Mouse (Mus musculus) hindbrain, postnatal 0 days (tissue): Measurements from ENCODE around the gene Mrps6. TPM values are rescaled to one million over a fixed set of nuclear protein-coding genes. Genes with fewer than 3 reads are reported as not detected.
A peak's percentile ranks its signal among the peaks of the same experiment; 100 is the strongest.

ENCODE experiments used
- ATAC-seq: fragments of 200-750 bp; cut with Nextera tagmentation; 2 replicates; pipeline ENCODE4 v1.8.0; 2017; ENCODE audit warnings: mild to moderate bottlenecking, moderate TSS enrichment, moderate library complexity
- DNase-seq: peaks from one replicate; pipeline ENCODE4 v3.0.0-alpha.2; 2015; ENCODE audit warnings: low spot score
- H3K27ac ChIP-seq: fragments of 300-500 bp; sonication (generic); 2 replicates; pipeline ENCODE4 v1.5.1; 2014; ENCODE audit warnings: mild to moderate bottlenecking
- H3K27me3 ChIP-seq: fragments of 300-500 bp; sonication (generic); 2 replicates; pipeline ENCODE4 v1.6.1; 2014; ENCODE audit warnings: low read length, mixed read lengths; ENCODE audit not compliant: insufficient read depth
- H3K36me3 ChIP-seq: fragments of 300-500 bp; sonication (generic); 2 replicates; pipeline ENCODE4 v1.6.1; 2014; ENCODE audit warnings: low read length, mixed read lengths; ENCODE audit not compliant: insufficient read depth
- H3K4me1 ChIP-seq: fragments of 300-500 bp; sonication (generic); 2 replicates; pipeline ENCODE4 v1.6.1; 2014; ENCODE audit warnings: antibody characterized with exemption, low read length, mixed read lengths; ENCODE audit not compliant: insufficient read depth
- H3K4me2 ChIP-seq: fragments of 300-500 bp; sonication (generic); 2 replicates; pipeline ENCODE4 v1.6.1; 2014; ENCODE audit warnings: low read depth, mild to moderate bottlenecking, low read length, moderate library complexity, mixed read lengths
- H3K4me3 ChIP-seq: fragments of 300-500 bp; sonication (generic); 2 replicates; pipeline ENCODE4 v1.5.1; 2014; ENCODE audit warnings: low read length
- H3K9ac ChIP-seq: fragments of 300-500 bp; sonication (generic); replicated peaks from 2 replicates; pipeline ENCODE4 v1.6.1; 2014; ENCODE audit warnings: mild to moderate bottlenecking, low read length, moderate library complexity, mixed read lengths
- H3K9me3 ChIP-seq: fragments of 300-500 bp; sonication (generic); 2 replicates; pipeline ENCODE4 v1.6.1; 2016; ENCODE audit warnings: low read length, mixed read lengths
- CTCF ChIP-seq: IDR thresholded peaks from 2 replicates; pipeline ENCODE4 v1.5.1; 2016; ENCODE audit warnings: antibody characterized with exemption, control low read depth, low read depth
- WGBS: fragments of 180-500 bp; shearing (Covaris S2); extraction: QIAGEN DNeasy Blood & Tissue Kit; methylation state at CpG from one replicate; pipeline ENCODE4 v1.1.7; 2014; 5-methylcytosine and 5-hydroxymethylcytosine counted together
- polyA plus RNA-seq: library from polyadenylated mRNA; unstranded; fragments of >200 nt; fragmentation: Nextera tagmentation; extraction: Ambion mirVana; gene quantifications from 2 replicates; pipeline ENCODE4 v1.2.1, GENCODE M21; 2015
- total RNA-seq: library from RNA; depleted of rRNA; stranded (reverse); fragments of >200 nt; gene quantifications from 2 replicates; pipeline ENCODE4 v1.2.3, GENCODE M21; 2014

Gene Mrps6
- total and polyA plus RNA-seq, 2 experiments from 2014 or later: 33.2 to 181 TPM

DNA sequence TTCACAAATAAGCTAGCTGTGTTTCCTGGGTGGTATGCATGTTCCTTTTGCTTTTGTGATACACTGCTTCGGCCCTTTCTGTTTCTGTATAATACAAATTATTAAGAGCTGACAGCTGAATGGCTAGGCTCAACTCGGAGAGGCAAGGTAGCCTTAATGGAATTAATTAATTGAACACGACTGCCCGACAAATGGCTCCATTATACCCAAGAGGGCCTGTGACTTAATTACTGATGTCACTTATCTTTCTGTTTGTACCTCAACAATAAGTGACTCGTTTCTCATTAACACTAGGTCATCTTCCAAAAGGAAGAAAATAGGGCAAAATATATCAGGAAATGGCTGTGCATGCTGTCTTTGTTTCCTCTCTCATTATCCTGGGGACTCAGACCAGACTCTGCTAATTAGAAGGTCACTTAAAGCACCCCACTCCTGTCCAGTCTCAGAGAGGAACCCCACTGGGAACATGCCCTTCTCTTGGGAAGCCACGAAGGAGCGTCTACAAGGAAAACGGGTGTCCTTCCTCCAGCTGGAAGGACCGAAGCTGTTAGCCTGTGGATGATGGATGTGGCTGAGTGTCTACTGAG is 84.4 kb downstream of the Mrps6 start:
- Histone ChIP-seq H3K4me1 (peaks cover 17% of the 10 kb centered on the region), H3K9ac (no peak overlapping the region), H3K27me3 (no peaks in the 10 kb centered on the region), H3K4me2 (no peak overlapping the region), H3K4me3 (no peak overlapping the region), H3K27ac (no peak overlapping the region), H3K36me3 (no peaks in the 10 kb centered on the region), H3K9me3 (no peaks in the 10 kb centered on the region)
- DNase-seq (no peak), ATAC-seq (no peak)
- 49% methylated on average over 9 of the region's 9 CpGs for WGBS
- no peak for TF ChIP-seq CTCF

DNA sequence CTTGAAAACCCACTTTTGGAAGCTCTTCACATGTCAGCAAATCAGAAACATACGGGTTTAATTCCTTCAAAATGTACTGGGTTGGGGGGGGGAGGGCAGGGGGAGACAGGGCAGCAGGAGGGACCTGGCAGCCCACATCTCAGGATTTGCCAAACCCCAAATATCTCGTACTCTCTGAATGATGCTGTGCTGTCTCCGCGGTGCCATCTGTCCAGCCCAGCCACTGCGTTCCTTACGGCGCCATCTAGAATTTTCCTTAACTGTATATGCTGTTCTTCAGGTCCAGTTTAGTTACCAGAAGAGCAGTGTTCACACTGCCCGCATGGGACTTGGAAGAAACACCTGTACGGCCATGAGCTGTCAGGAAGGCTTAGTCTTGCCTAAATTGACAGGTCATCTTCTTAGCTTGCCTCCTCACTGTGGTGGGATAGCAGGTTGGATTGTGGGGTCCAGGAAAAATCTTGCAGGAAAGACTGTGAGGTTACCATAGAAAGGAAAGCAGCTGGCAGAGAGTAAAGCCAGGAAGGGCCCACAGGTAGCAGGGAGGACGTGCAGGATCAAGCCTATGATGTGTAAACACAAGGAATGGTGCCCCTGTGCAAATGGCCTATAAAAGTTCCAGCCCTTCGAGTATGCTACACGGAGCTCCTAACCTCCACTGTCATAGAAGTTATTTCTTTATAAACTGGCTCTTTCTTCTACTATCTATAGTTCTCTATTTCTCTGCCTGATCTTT is 89.7 kb downstream of the Mrps6 start:
- no peaks in the 10 kb centered on the region for H3K4me1 ChIP-seq

DNA sequence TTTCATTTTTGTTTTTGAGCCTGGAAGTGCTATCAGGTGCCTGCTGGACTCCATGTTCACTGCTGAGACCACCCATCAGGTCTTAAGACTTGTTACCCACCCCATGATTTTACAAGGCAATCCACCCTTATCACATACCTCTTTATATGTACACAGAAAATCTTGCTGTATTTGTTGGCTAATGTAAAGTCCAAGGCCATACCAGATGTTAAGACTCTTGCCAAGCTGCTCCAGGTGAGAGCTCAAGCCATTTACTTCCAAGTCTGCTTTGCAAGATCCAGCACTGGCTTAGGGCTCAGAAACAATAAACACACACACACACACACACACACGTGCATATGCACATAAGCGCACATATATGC is 90.3 kb downstream of the Mrps6 start:
- no peak for TF ChIP-seq CTCF
- ATAC-seq (no peak), DNase-seq (no peak)
- no peak overlapping the region for H3K9ac ChIP-seq
- H3K4me3 ChIP-seq: no peak overlapping the region
- H3K9me3 ChIP-seq: no peaks in the 10 kb centered on the region
- no peaks in the 10 kb centered on the region for H3K27me3 ChIP-seq
- H3K4me1 ChIP-seq: no peaks in the 10 kb centered on the region
- H3K36me3 ChIP-seq: no peaks in the 10 kb centered on the region
- H3K27ac ChIP-seq: no peak overlapping the region
- WGBS: 90% methylated on average over 2 of the region's 2 CpGs
- H3K4me2 ChIP-seq: no peak overlapping the region

More for the DNA sequence above, 89.7 kb downstream of the Mrps6 start:
- Histone ChIP-seq H3K4me3 (no peak overlapping the region), H3K9me3 (no peaks in the 10 kb centered on the region), H3K27ac (no peak overlapping the region), H3K36me3 (no peaks in the 10 kb centered on the region), H3K4me2 (no peak overlapping the region), H3K9ac (no peak overlapping the region), H3K27me3 (no peaks in the 10 kb centered on the region)
- DNase-seq (no peak), ATAC-seq (0 out of 2 replicates have a peak, but pooled peaks have one; percentile 21)
- 84% methylated on average over 12 of the region's 12 CpGs for WGBS
- TF ChIP-seq CTCF: no peak

DNA sequence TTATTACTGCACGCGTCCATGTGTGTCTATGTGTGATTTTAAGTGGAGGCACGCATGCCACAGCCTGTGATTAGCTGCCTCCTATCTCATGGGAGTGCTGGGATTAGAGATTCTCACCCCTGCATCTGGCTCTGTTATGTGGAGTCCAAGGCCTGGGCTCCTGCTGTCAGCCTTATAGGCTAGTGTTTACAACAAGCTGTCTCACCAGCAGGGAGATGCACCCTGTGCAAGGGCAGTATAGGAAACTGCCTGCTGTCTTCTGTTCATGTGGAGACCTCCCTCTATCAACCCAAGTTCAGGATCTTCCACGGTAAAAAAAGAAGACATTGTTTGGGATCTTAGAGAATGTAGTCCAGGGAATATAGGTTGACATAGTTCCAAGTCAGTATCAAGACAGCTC is 92.9 kb downstream of the Mrps6 start:
- no peak overlapping the region for H3K4me3 ChIP-seq
- ATAC-seq (no peak; the same call in 1 of the 2 replicates), DNase-seq (no peak)
- no peaks in the 10 kb centered on the region for H3K4me1 ChIP-seq
- H3K27ac ChIP-seq: no peak overlapping the region
- H3K9ac ChIP-seq: no peak overlapping the region
- WGBS: 46% methylated on average over 4 of the region's 4 CpGs
- no peak overlapping the region for H3K4me2 ChIP-seq
- H3K36me3 ChIP-seq: no peaks in the 10 kb centered on the region
- H3K27me3 ChIP-seq: no peaks in the 10 kb centered on the region
- no peaks in the 10 kb centered on the region for H3K9me3 ChIP-seq
- no peak for TF ChIP-seq CTCF

DNA sequence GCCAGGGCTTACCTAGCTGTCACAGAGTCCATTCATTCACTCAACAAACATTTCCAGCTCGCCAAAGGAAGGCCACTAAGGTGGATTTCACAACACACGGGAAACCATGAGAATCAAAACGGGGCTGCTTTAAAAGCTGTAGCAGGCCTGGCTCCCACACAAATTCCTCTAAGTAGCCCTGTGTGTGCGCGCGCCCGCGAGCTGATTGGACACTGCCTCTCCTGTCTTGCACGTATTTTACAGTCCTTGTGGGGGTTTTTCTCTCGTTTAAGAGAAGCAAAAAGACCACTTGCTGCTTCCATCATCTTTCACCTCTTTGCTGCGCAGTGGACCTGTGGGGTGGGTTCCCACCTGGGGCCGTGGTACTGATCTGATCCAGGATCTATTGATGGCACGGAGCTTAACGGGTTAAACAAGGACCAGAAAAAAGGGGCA is 100.0 kb downstream of the Mrps6 start:
- no peaks in the 10 kb centered on the region for H3K27me3 ChIP-seq
- H3K4me2 ChIP-seq: peak overlapping the region; percentile 92
- peak overlapping the region; percentile 86 for H3K27ac ChIP-seq
- DNase-seq (peak; percentile 75), ATAC-seq (peak; percentile 64)
- peak overlapping the region; percentile 43 for H3K4me3 ChIP-seq
- H3K9ac ChIP-seq: peak overlapping the region; percentile 60
- no peak for TF ChIP-seq CTCF
- 0 out of 2 replicates have a peak, but pooled peaks cover 8% of the 10 kb centered on the region for H3K4me1 ChIP-seq
- H3K9me3 ChIP-seq: no peaks in the 10 kb centered on the region
- 3% methylated on average over 14 of the region's 14 CpGs for WGBS
- H3K36me3 ChIP-seq: no peaks in the 10 kb centered on the region

DNA sequence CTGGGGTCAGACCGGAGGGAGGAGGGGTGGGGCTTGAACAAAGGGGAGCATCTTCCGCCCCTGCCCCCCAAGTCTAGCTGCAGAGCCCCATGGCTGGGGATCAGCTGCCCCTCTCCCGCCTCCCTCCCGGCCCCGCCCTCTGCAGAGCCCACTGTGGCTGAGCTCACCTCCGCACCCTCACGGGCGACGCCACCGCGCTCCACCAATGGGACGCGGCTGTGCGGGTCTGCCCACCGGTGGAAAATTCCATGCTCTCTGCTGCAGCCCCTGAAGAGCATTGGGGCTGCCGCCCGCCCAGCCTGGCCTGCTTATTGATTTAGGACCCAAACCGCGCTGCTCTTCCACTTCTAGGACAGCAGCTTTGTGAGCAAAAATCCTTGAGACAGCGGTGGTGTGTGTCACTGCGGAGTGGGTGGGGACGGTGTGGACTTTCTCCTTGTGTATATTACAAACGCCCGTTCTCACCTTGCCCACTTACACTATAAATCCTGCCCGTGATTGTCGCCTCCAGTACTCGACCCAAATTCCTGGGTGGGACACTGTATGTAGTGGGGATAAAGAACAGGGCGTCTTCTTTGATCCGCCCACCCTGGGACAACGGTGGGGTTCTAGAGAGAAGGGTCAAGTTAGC is 100.5 kb downstream of the Mrps6 start:
- Histone ChIP-seq H3K36me3 (no peaks in the 10 kb centered on the region), H3K9ac (peak overlapping the region; percentile 60), H3K27ac (peak overlapping the region; percentile 86), H3K27me3 (no peaks in the 10 kb centered on the region), H3K4me1 (0 out of 2 replicates have a peak, but pooled peaks cover 8% of the 10 kb centered on the region), H3K4me2 (peak overlapping the region; percentile 92), H3K4me3 (peak overlapping the region; percentile 43), H3K9me3 (no peaks in the 10 kb centered on the region)
- DNase-seq (peak; percentile 92), ATAC-seq (peak; percentile 96)
- 0 out of 2 replicates have a peak, but pooled peaks have one; percentile 17 for TF ChIP-seq CTCF
- 2% methylated on average over 28 of the region's 30 CpGs for WGBS
